Mouse (Mus musculus) midbrain, embryonic 13.5 days (tissue): ENCODE results near the gene Lgalsl. TPM values are rescaled to one million over a fixed set of nuclear protein-coding genes. Genes with fewer than 3 reads are reported as not detected.

Experiments
- ATAC-seq: fragments of 200-750 bp; cut with Nextera tagmentation; 2 replicates; pipeline ENCODE4 v1.8.0; 2017; ENCODE audit warnings: mild to moderate bottlenecking, moderate TSS enrichment, moderate library complexity
- H3K27ac ChIP-seq: fragments of 300-500 bp; sonication (generic); 2 replicates; pipeline ENCODE4 v1.5.1; 2015; ENCODE audit warnings: inconsistent platforms, mild to moderate bottlenecking, moderate library complexity
- H3K27me3 ChIP-seq: fragments of 300-500 bp; sonication (generic); 2 replicates; pipeline ENCODE4 v1.6.1; 2015; ENCODE audit warnings: mild to moderate bottlenecking, inconsistent platforms
- H3K36me3 ChIP-seq: fragments of 300-500 bp; sonication (generic); 2 replicates; pipeline ENCODE4 v1.6.1; 2015; ENCODE audit warnings: mild to moderate bottlenecking, inconsistent platforms
- H3K4me1 ChIP-seq: fragments of 300-500 bp; sonication (generic); replicated peaks from 2 replicates; pipeline ENCODE4 v1.6.1; 2015; ENCODE audit warnings: inconsistent platforms
- H3K4me2 ChIP-seq: fragments of 300-500 bp; sonication (generic); replicated peaks from 2 replicates; pipeline ENCODE4 v1.6.1; 2015; ENCODE audit warnings: moderate library complexity, mild to moderate bottlenecking, inconsistent platforms
- H3K4me3 ChIP-seq: fragments of 300-500 bp; sonication (generic); replicated peaks from 2 replicates; pipeline ENCODE4 v1.5.1; 2015; ENCODE audit warnings: mild to moderate bottlenecking, inconsistent platforms
- H3K9ac ChIP-seq: fragments of 300-500 bp; sonication (generic); replicated peaks from 2 replicates; pipeline ENCODE4 v1.6.1; 2015; ENCODE audit warnings: mild to moderate bottlenecking, inconsistent platforms
- H3K9me3 ChIP-seq: fragments of 300-500 bp; sonication (generic); 2 replicates; pipeline ENCODE4 v1.6.1; 2016; ENCODE audit warnings: mild to moderate bottlenecking, inconsistent platforms
- WGBS: fragments of 180-500 bp; shearing (Covaris S2); methylation state at CpG from one replicate; pipeline ENCODE4 v1.1.7; 2015; 5-methylcytosine and 5-hydroxymethylcytosine counted together
- polyA plus RNA-seq: library from polyadenylated mRNA; unstranded; fragments of >200 nt; fragmentation: Nextera tagmentation; extraction: Ambion mirVana; gene quantifications from 2 replicates; pipeline ENCODE4 v1.2.1, GENCODE M21; 2015

Lgalsl gene
- 49.4 and 52.4 TPM in 2 replicates for polyA plus RNA-seq

DNA sequence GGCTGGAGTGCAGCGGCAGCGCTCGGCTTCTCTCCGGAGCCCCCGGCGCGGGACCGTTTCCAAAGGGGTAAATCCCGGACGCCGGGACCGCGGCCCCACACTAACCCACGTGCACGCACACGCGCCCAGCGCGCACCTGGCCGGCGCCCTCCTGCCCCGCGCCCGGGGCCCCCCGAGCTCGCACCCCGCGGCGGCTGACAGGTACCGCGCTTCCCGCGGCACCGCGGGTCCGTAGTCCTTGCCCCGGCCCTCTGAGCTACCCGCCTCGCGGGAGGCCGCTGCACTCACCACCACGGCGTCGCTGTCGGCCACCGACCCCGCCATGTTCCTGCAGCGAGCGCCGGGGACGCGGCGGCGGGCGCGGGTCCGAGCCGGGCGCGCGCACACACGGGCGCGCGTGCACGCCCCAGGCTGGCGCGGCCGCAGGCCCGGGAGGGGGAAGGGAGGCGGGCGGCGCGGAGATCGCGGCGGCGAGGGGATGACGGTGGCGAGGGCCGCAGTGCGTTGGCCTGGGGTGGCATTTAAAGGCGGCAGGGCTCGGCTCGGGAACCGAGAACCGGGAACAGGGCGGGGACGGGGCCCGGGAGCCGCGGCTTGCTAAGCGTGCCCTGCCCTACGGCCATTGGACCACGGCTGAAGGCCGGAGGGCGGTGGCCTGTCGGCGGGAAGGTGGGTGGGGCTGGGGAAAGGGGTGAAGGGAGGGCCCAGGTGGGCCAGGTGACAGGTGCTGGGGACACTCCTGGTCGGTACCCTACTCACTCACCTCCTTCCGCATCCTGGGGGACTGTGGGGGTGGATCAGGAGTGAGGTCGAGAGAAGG is at the start of gene Lgalsl:
TSS of gene Lgalsl (minus strand) at position 371 of the 820 bp plus-strand sequence.
- peak within 1 kb of the TSS; percentile 86 for H3K4me3 ChIP-seq

GRCm38 (mm10) chr11:20878644-20879043 is 47.8 kb upstream of the Lgalsl start:
- H3K9ac ChIP-seq, result no peak overlapping the region
- no peak for ATAC-seq
- 93% methylated on average over 5 of the region's 5 CpGs for WGBS

More for the DNA sequence above, at the start of gene Lgalsl:
- peak; percentile 89 for ATAC-seq
- under 1% methylated on average over 82 of the region's 102 CpGs for WGBS
- Histone ChIP-seq H3K36me3 (peaks cover 24% of the 10 kb centered on the region), H3K9ac (peak within 1 kb of the TSS; percentile 93), H3K27me3 (peaks cover 13% of the 10 kb centered on the region; the same call in 1 of the 2 replicates), H3K4me1 (peaks cover 32% of the 10 kb centered on the region), H3K9me3 (no peaks in the 10 kb centered on the region), H3K27ac (peak within 1 kb of the TSS; percentile 90), H3K4me2 (peak within 1 kb of the TSS; percentile 73)

DNA sequence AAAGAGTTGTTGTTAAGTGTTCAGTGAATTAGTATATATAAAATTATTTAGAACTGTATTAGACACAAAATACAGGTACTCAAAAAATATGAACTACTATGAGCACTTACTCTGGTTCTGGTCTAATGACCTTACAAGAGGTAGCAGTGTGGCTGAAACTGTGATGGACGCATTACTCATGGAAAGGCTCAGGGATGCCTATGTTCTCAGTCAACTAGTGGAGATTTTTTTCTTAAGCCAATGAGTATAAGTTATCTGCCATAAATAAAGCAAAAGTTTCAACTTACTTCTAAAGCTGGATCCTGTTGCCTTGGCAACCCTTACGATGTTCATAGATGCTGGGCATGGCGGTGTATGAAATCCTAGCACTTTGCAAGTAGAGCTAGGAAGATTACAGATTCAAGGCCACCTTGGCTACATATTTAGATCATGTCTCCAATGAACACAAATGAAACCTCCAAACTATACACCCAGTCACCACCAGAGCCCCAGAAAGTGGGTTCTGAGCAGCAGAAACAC is 46.8 kb upstream of the Lgalsl start:
- Histone ChIP-seq H3K9ac (no peak overlapping the region), H3K4me2 (no peak overlapping the region), H3K27me3 (no peaks in the 10 kb centered on the region), H3K4me3 (no peak overlapping the region), H3K4me1 (no peaks in the 10 kb centered on the region; the same call in 1 of the 2 replicates), H3K9me3 (no peaks in the 10 kb centered on the region), H3K27ac (no peak overlapping the region), H3K36me3 (no peaks in the 10 kb centered on the region)
- WGBS, result 89% methylated on average over 3 of the region's 3 CpGs
- no peak for ATAC-seq

More at GRCm38 (mm10) chr11:20878644-20879043, 47.8 kb upstream of the Lgalsl start:
- Histone ChIP-seq H3K36me3 (no peaks in the 10 kb centered on the region), H3K27me3 (no peaks in the 10 kb centered on the region), H3K4me3 (no peak overlapping the region), H3K9me3 (no peaks in the 10 kb centered on the region), H3K4me1 (no peaks in the 10 kb centered on the region; the same call in 1 of the 2 replicates), H3K4me2 (no peak overlapping the region), H3K27ac (no peak overlapping the region)

DNA sequence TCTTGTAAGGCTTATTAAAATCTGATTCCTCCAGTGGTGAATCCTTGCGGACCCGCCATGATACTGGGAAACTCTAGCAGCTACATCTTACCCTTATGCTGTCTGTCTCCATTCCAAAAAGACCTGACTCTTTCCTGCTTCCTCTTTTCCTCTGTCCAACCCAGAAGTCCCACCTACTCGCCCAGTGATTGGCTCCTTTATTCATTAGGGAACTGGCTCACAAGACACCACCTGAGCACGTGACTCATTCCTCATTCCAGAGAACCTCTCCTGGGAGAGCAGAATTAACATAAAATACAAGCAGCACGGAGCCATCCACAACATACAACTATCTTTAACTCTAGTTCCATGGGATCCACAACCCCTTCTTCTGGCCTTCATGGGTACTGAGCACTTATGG is 42.5 kb upstream of the Lgalsl start:
- H3K4me2 ChIP-seq, result no peak overlapping the region
- ATAC-seq, result no peak

DNA sequence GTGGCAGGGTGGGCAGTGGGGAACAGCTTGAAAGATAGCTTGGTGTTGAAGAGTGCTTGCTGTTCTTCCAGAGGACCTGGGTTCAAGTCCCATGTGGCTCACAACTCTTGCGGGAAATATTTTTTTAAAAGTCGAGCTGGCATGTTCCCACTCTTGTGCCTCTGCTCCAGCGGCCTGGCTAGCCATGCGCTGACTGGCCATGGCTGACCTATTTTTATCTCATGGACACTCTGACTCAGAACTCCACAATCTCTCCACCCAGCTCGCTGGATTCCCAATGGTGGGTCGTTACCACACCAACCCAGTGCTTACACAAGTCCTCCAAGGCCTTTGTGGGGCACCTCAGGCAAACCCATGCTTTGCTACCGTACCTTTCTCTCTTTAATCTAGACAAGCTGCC is 42.1 kb upstream of the Lgalsl start:
- Histone ChIP-seq H3K4me1 (no peaks in the 10 kb centered on the region), H3K9me3 (no peaks in the 10 kb centered on the region), H3K27ac (no peak overlapping the region), H3K9ac (no peak overlapping the region), H3K4me3 (no peak overlapping the region), H3K36me3 (no peaks in the 10 kb centered on the region), H3K4me2 (no peak overlapping the region), H3K27me3 (no peaks in the 10 kb centered on the region)
- WGBS, result 91% methylated on average over 7 of the region's 7 CpGs
- no peak for ATAC-seq

More for the DNA sequence above, 42.5 kb upstream of the Lgalsl start:
- no peak overlapping the region for H3K4me3 ChIP-seq
- no peak overlapping the region for H3K27ac ChIP-seq
- H3K36me3 ChIP-seq, result no peaks in the 10 kb centered on the region
- H3K9me3 ChIP-seq, result no peaks in the 10 kb centered on the region
- no peaks in the 10 kb centered on the region for H3K27me3 ChIP-seq
- H3K4me1 ChIP-seq, result no peaks in the 10 kb centered on the region
- H3K9ac ChIP-seq, result no peak overlapping the region
- 68% methylated on average over 5 of the region's 5 CpGs for WGBS

GRCm38 (mm10) chr11:20872444-20872843 is 41.6 kb upstream of the Lgalsl start:
- H3K9me3 ChIP-seq, result no peaks in the 10 kb centered on the region
- no peak overlapping the region for H3K4me2 ChIP-seq
- H3K27me3 ChIP-seq, result no peaks in the 10 kb centered on the region
- H3K4me1 ChIP-seq, result no peaks in the 10 kb centered on the region
- H3K27ac ChIP-seq, result no peak overlapping the region
- no peak overlapping the region for H3K9ac ChIP-seq
- H3K4me3 ChIP-seq, result no peak overlapping the region
- 69% methylated on average over 2 of the region's 2 CpGs for WGBS
- H3K36me3 ChIP-seq, result no peaks in the 10 kb centered on the region
- no peak for ATAC-seq

GRCm38 (mm10) chr11:20869927-20870326 is 39.1 kb upstream of the Lgalsl start:
- Histone ChIP-seq H3K36me3 (no peaks in the 10 kb centered on the region), H3K4me1 (no peaks in the 10 kb centered on the region), H3K9ac (no peak overlapping the region), H3K9me3 (no peaks in the 10 kb centered on the region), H3K4me2 (no peak overlapping the region), H3K27me3 (no peaks in the 10 kb centered on the region), H3K4me3 (no peak overlapping the region), H3K27ac (no peak overlapping the region)
- no peak for ATAC-seq
- 83% methylated on average over 2 of the region's 2 CpGs for WGBS

DNA sequence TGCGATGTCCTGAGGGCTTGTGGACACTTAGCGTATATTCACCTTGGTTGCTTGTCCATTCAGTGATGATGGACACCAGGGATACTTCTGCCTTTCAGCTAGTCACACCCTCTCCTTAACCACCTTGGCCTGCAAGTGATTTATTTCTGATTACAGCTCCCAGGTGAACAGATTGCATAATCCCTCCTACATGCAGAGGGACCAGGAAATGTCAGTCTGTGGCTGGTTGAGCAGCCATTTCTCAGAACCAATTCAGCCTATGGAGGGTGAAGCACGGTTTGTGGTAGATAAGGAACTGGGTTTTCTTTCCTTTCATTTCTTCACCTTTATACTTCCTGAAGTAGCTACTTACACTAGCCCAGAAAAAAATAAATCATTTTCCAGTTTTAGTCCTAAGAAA is 34.6 kb upstream of the Lgalsl start:
- no peak overlapping the region for H3K27ac ChIP-seq
- no peak overlapping the region for H3K9ac ChIP-seq
- H3K4me3 ChIP-seq, result no peak overlapping the region
- H3K4me1 ChIP-seq, result no peaks in the 10 kb centered on the region
- ATAC-seq, result no peak
- H3K9me3 ChIP-seq, result no peaks in the 10 kb centered on the region
- WGBS, result 93% methylated on average over 3 of the region's 3 CpGs
- no peak overlapping the region for H3K4me2 ChIP-seq
- H3K27me3 ChIP-seq, result no peaks in the 10 kb centered on the region
- no peaks in the 10 kb centered on the region for H3K36me3 ChIP-seq

- Histone ChIP-seq H3K4me1 (no peaks in the 10 kb centered on the region), H3K36me3 (no peaks in the 10 kb centered on the region), H3K27ac (no peak overlapping the region), H3K4me2 (no peak overlapping the region), H3K27me3 (no peaks in the 10 kb centered on the region), H3K4me3 (no peak overlapping the region), H3K9ac (no peak overlapping the region), H3K9me3 (no peaks in the 10 kb centered on the region)
- no peak for ATAC-seq
- 78% methylated on average over 6 of the region's 6 CpGs for WGBS
These were observed 33.8 kb upstream of the Lgalsl start for GRCm38 (mm10) chr11:20864647-20865046.

GRCm38 (mm10) chr11:20862101-20862500 is 31.2 kb upstream of the Lgalsl start:
- no peak overlapping the region for H3K9ac ChIP-seq
- no peak for ATAC-seq
- H3K36me3 ChIP-seq, result no peaks in the 10 kb centered on the region
- no peaks in the 10 kb centered on the region; the same call in 1 of the 2 replicates for H3K27me3 ChIP-seq
- WGBS, result 89% methylated on average over 5 of the region's 5 CpGs
- H3K9me3 ChIP-seq, result no peaks in the 10 kb centered on the region
- H3K27ac ChIP-seq, result no peak overlapping the region
- H3K4me3 ChIP-seq, result no peak overlapping the region
- H3K4me2 ChIP-seq, result no peak overlapping the region
- peaks cover 7% of the 10 kb centered on the region for H3K4me1 ChIP-seq

- Histone ChIP-seq H3K4me1 (peaks cover 24% of the 10 kb centered on the region), H3K4me2 (no peak overlapping the region), H3K9ac (no peak overlapping the region), H3K27ac (no peak overlapping the region), H3K36me3 (no peaks in the 10 kb centered on the region), H3K4me3 (no peak overlapping the region), H3K27me3 (no peaks in the 10 kb centered on the region; the same call in 1 of the 2 replicates), H3K9me3 (no peaks in the 10 kb centered on the region)
- no peak for ATAC-seq
- WGBS, result 88% methylated on average over 3 of the region's 3 CpGs
These were observed 29.5 kb upstream of the Lgalsl start for GRCm38 (mm10) chr11:20860351-20860750.

DNA sequence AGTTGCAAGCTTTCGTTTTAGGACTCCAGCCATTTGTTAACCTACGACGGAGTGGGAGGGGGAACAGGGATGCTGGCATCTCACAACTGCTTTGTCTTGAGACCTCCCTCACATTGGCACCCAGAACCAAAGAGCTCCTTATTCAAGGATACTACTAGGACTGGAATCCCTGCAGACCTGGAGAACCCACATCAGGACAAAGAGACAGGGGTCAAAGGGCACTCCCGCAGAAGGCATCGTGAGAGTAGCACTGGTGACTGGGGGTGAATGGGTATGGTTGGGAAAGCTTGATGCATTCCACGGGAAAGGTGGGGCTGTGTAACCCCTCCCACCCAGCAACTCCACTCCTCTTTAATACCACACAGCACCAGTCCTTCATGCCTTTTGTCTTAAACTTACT is 29.0 kb upstream of the Lgalsl start:
- Histone ChIP-seq H3K27ac (no peak overlapping the region; the same call in 1 of the 2 replicates), H3K27me3 (no peaks in the 10 kb centered on the region; the same call in 1 of the 2 replicates), H3K4me2 (no peak overlapping the region), H3K36me3 (no peaks in the 10 kb centered on the region), H3K4me3 (no peak overlapping the region), H3K4me1 (peaks cover 27% of the 10 kb centered on the region), H3K9ac (no peak overlapping the region), H3K9me3 (no peaks in the 10 kb centered on the region)
- ATAC-seq, result no peak
- 57% methylated on average over 6 of the region's 6 CpGs for WGBS
